Mouse (Mus musculus) MEL (cell line): ENCODE measurements around the gene Ndufaf4. TPM values are rescaled to one million over a fixed set of nuclear protein-coding genes. Genes with fewer than 3 reads are reported as not detected.

Experiments
- DNase-seq: peaks from one replicate; pipeline ENCODE4 v3.0.0; 2011; ENCODE audit warnings: low read depth, low spot score
- H3K27ac ChIP-seq: 2 replicates; pipeline ENCODE4 v1.5.1; 2012; ENCODE audit warnings: low read depth, mild to moderate bottlenecking, control low read depth, low read length, moderate library complexity; ENCODE audit not compliant: control insufficient read depth
- H3K27me3 ChIP-seq, 2 experiments: fragments of 150-350 bp in 1 of 2; sonication (generic) in 1 of 2; 2 replicates each; pipeline ENCODE4 v1.6.1; 2012; ENCODE audit warnings: low read length in 2 of 2, mild to moderate bottlenecking in 2 of 2, improper control_type of control experiment in 1 of 2, moderate library complexity in 1 of 2; ENCODE audit not compliant: insufficient read depth in 2 of 2, control insufficient read depth in 1 of 2
- H3K36me3 ChIP-seq, 2 experiments: 2 replicates each; pipeline ENCODE4 v1.6.1; 2012 to 2014; ENCODE audit warnings: low read length in 2 of 2, improper control_type of control experiment in 1 of 2, inconsistent platforms in 1 of 2, mild to moderate bottlenecking in 1 of 2; ENCODE audit not compliant: insufficient read depth in 2 of 2, control insufficient read depth in 1 of 2
- H3K4me1 ChIP-seq, 2 experiments: fragments of 150-350 bp in 1 of 2; sonication (generic) in 1 of 2; 2 replicates each; pipeline ENCODE4 v1.6.1; 2012; ENCODE audit warnings: low read length in 2 of 2, improper control_type of control experiment in 1 of 2, mild to moderate bottlenecking in 1 of 2; ENCODE audit not compliant: insufficient read depth in 2 of 2, control insufficient read depth in 1 of 2
- H3K4me3 ChIP-seq, 2 experiments: fragments of 150-350 bp in 1 of 2; sonication (generic) in 1 of 2; 2 replicates each; pipeline ENCODE4 v1.5.1; 2012; ENCODE audit warnings: low read depth in 2 of 2, low read length in 2 of 2, mild to moderate bottlenecking in 2 of 2, moderate library complexity in 2 of 2, control low read depth in 1 of 2, improper control_type of control experiment in 1 of 2; ENCODE audit not compliant: control insufficient read depth in 1 of 2, insufficient read depth in 1 of 2
- H3K79me2 ChIP-seq: 2 replicates; pipeline ENCODE4 v1.6.1; 2012; ENCODE audit warnings: mild to moderate bottlenecking, low read length, moderate library complexity; ENCODE audit not compliant: control insufficient read depth, poor library complexity, insufficient read depth
- H3K9ac ChIP-seq: 2 replicates; pipeline ENCODE4 v1.6.1; 2012; ENCODE audit warnings: low read depth, mild to moderate bottlenecking, control low read depth, low read length, moderate library complexity; ENCODE audit not compliant: control insufficient read depth, poor library complexity, severe bottlenecking
- H3K9me3 ChIP-seq: fragments of 150-350 bp; sonication (generic); replicated peaks from 2 replicates; pipeline ENCODE4 v1.6.1; 2012; ENCODE audit warnings: mild to moderate bottlenecking, low read length, improper control_type of control experiment, moderate library complexity; ENCODE audit not compliant: insufficient read depth
- BHLHE40 ChIP-seq: IDR thresholded peaks from 2 replicates; pipeline ENCODE4 v1.6.1; 2012; ENCODE audit warnings: low read depth, mild to moderate bottlenecking, inconsistent platforms, low read length, improper control_type of control experiment, borderline replicate concordance
- CHD1 ChIP-seq: IDR thresholded peaks from 2 replicates; pipeline ENCODE4 v1.6.1; 2012; ENCODE audit warnings: low read depth, mild to moderate bottlenecking, inconsistent platforms, low read length, improper control_type of control experiment
- CHD2 ChIP-seq: IDR thresholded peaks from 2 replicates; pipeline ENCODE4 v1.6.1; 2011; ENCODE audit warnings: low read length, improper control_type of control experiment
- CTCF ChIP-seq, 3 experiments: IDR thresholded peaks in 2 of 3; conservative IDR thresholded peaks in 1 of 3; 2 replicates each; pipeline ENCODE4 v1.5.1; 2011 to 2012; ENCODE audit warnings: low read length in 3 of 3, low read depth in 2 of 3, mild to moderate bottlenecking in 2 of 3, improper control_type of control experiment in 1 of 3, inconsistent platforms in 1 of 3, mixed read lengths in 1 of 3, moderate library complexity in 1 of 3; ENCODE audit not compliant: control insufficient read depth in 1 of 3, insufficient read depth in 1 of 3, poor library complexity in 1 of 3, severe bottlenecking in 1 of 3
- ELF1 ChIP-seq: IDR thresholded peaks from 2 replicates; pipeline ENCODE4 v1.6.1; 2014; ENCODE audit warnings: low read depth, mild to moderate bottlenecking, inconsistent platforms, low read length, improper control_type of control experiment, moderate library complexity
- EP300 ChIP-seq, 2 experiments: IDR thresholded peaks; 2 replicates each; pipeline ENCODE4 v1.6.1; 2011; ENCODE audit warnings: improper control_type of control experiment in 2 of 2, low read length in 2 of 2, low read depth in 1 of 2, mild to moderate bottlenecking in 1 of 2
- ETS1 ChIP-seq: IDR thresholded peaks from 2 replicates; pipeline ENCODE4 v1.6.1; 2012; ENCODE audit warnings: low read depth, mild to moderate bottlenecking, inconsistent platforms, low read length, improper control_type of control experiment, moderate library complexity
- GABPA ChIP-seq: IDR thresholded peaks from 2 replicates; pipeline ENCODE4 v1.6.1; 2012; ENCODE audit warnings: low read depth, mild to moderate bottlenecking, inconsistent platforms, low read length, improper control_type of control experiment, moderate library complexity
- GATA1 ChIP-seq: IDR thresholded peaks from 2 replicates; pipeline ENCODE4 v1.6.1; 2011; ENCODE audit warnings: low read depth, low read length, improper control_type of control experiment
- HCFC1 ChIP-seq: IDR thresholded peaks from 2 replicates; pipeline ENCODE4 v1.6.1; 2012; ENCODE audit warnings: low read depth, mild to moderate bottlenecking, inconsistent platforms, low read length, improper control_type of control experiment, moderate library complexity
- JUND ChIP-seq: IDR thresholded peaks from 2 replicates; pipeline ENCODE4 v1.6.1; 2011; ENCODE audit warnings: low read depth, mild to moderate bottlenecking, improper control_type of control experiment, low read length
- KAT2A ChIP-seq: conservative IDR thresholded peaks from 2 replicates; pipeline ENCODE4 v1.6.1; 2012; ENCODE audit warnings: low read depth, low read length, improper control_type of control experiment, inconsistent platforms
- MAFK ChIP-seq: IDR thresholded peaks from 2 replicates; pipeline ENCODE4 v1.6.1; 2011; ENCODE audit warnings: low read depth, mild to moderate bottlenecking, low read length, improper control_type of control experiment, borderline replicate concordance
- MAX ChIP-seq: IDR thresholded peaks from 2 replicates; pipeline ENCODE4 v1.6.1; 2011; ENCODE audit warnings: low read length, improper control_type of control experiment
- MAZ ChIP-seq: IDR thresholded peaks from 2 replicates; pipeline ENCODE4 v1.6.1; 2012; ENCODE audit warnings: low read depth, mild to moderate bottlenecking, inconsistent platforms, low read length, improper control_type of control experiment
- MXI1 ChIP-seq: IDR thresholded peaks from 2 replicates; pipeline ENCODE4 v1.6.1; 2011; ENCODE audit warnings: mild to moderate bottlenecking, low read depth, low read length, improper control_type of control experiment
- MYB ChIP-seq: IDR thresholded peaks from 2 replicates; pipeline ENCODE4 v1.6.1; 2011; ENCODE audit warnings: mild to moderate bottlenecking, low read depth, low read length, improper control_type of control experiment
- MYC ChIP-seq: IDR thresholded peaks from 2 replicates; pipeline ENCODE4 v1.6.1; 2011; ENCODE audit warnings: low read depth, mild to moderate bottlenecking, low read length, improper control_type of control experiment, moderate library complexity
- NELFE ChIP-seq: IDR thresholded peaks from 2 replicates; pipeline ENCODE4 v1.6.1; 2011; ENCODE audit warnings: low read depth, low read length, improper control_type of control experiment
- NRF1 ChIP-seq: IDR thresholded peaks from 2 replicates; pipeline ENCODE4 v1.6.1; 2014; ENCODE audit warnings: low read depth, mild to moderate bottlenecking, inconsistent platforms, low read length, improper control_type of control experiment, moderate library complexity; ENCODE audit not compliant: poor library complexity, insufficient read depth, severe bottlenecking
- POLR2A ChIP-seq, 2 experiments: IDR thresholded peaks; 2 replicates each; pipeline ENCODE4 v1.6.1; 2011 to 2012; ENCODE audit warnings: low read length in 2 of 2, mild to moderate bottlenecking in 2 of 2, control low read depth in 1 of 2, improper control_type of control experiment in 1 of 2, low read depth in 1 of 2, moderate library complexity in 1 of 2; ENCODE audit not compliant: control insufficient read depth in 1 of 2, insufficient read depth in 1 of 2, poor library complexity in 1 of 2
- POLR2AphosphoS2 ChIP-seq: IDR thresholded peaks from 2 replicates; pipeline ENCODE4 v1.6.1; 2011; ENCODE audit warnings: low read length, improper control_type of control experiment
- RAD21 ChIP-seq: IDR thresholded peaks from 2 replicates; pipeline ENCODE4 v1.6.1; 2011; ENCODE audit warnings: mild to moderate bottlenecking, low read depth, low read length, improper control_type of control experiment
- RCOR1 ChIP-seq: IDR thresholded peaks from 2 replicates; pipeline ENCODE4 v1.6.1; 2012; ENCODE audit warnings: low read depth, mild to moderate bottlenecking, inconsistent platforms, low read length, improper control_type of control experiment
- SIN3A ChIP-seq: IDR thresholded peaks from 2 replicates; pipeline ENCODE4 v1.6.1; 2012; ENCODE audit warnings: low read length, improper control_type of control experiment, inconsistent platforms
- SMC3 ChIP-seq: IDR thresholded peaks from 2 replicates; pipeline ENCODE4 v1.6.1; 2011; ENCODE audit warnings: low read depth, low read length, improper control_type of control experiment
- TAL1 ChIP-seq: IDR thresholded peaks from 2 replicates; pipeline ENCODE4 v1.6.1; 2012; ENCODE audit warnings: mild to moderate bottlenecking, inconsistent platforms, low read length, moderate library complexity, mixed read lengths
- TBP ChIP-seq: IDR thresholded peaks from 2 replicates; pipeline ENCODE4 v1.8.0; 2011; ENCODE audit warnings: low read depth, low read length, improper control_type of control experiment
- TCF12 ChIP-seq: IDR thresholded peaks from 2 replicates; pipeline ENCODE4 v1.6.1; 2014; ENCODE audit warnings: low read depth, mild to moderate bottlenecking, inconsistent platforms, low read length, improper control_type of control experiment, moderate library complexity
- UBTF ChIP-seq: IDR thresholded peaks from 2 replicates; pipeline ENCODE4 v1.6.1; 2012; ENCODE audit warnings: low read depth, mild to moderate bottlenecking, inconsistent platforms, low read length, improper control_type of control experiment, moderate library complexity, borderline replicate concordance; ENCODE audit not compliant: insufficient read depth
- USF1 ChIP-seq: IDR thresholded peaks from 2 replicates; pipeline ENCODE4 v1.6.1; 2014; ENCODE audit warnings: low read depth, mild to moderate bottlenecking, inconsistent platforms, low read length, improper control_type of control experiment, moderate library complexity
- USF2 ChIP-seq, 2 experiments: IDR thresholded peaks; 2 replicates each; pipeline ENCODE4 v1.6.1; 2011 to 2012; ENCODE audit warnings: improper control_type of control experiment in 2 of 2, low read length in 2 of 2, borderline replicate concordance in 1 of 2, inconsistent platforms in 1 of 2, low read depth in 1 of 2, mild to moderate bottlenecking in 1 of 2; ENCODE audit not compliant: insufficient read depth in 1 of 2
- ZC3H11A ChIP-seq: IDR thresholded peaks from 2 replicates; pipeline ENCODE4 v1.6.1; 2012; ENCODE audit warnings: low read depth, mild to moderate bottlenecking, inconsistent platforms, low read length, improper control_type of control experiment
- ZKSCAN1 ChIP-seq: IDR thresholded peaks from 2 replicates; pipeline ENCODE4 v1.6.1; 2012; ENCODE audit warnings: low read depth, mild to moderate bottlenecking, inconsistent platforms, low read length, improper control_type of control experiment, moderate library complexity
- ZMIZ1 ChIP-seq: IDR thresholded peaks from 2 replicates; pipeline ENCODE4 v1.6.1; 2012; ENCODE audit warnings: low read depth, mild to moderate bottlenecking, inconsistent platforms, low read length, improper control_type of control experiment, moderate library complexity
- ZNF384 ChIP-seq: IDR thresholded peaks from 2 replicates; pipeline ENCODE4 v1.6.1; 2012; ENCODE audit warnings: low read depth, mild to moderate bottlenecking, inconsistent platforms, low read length, improper control_type of control experiment
- polyA plus RNA-seq, 2 experiments: library from polyadenylated mRNA; stranded (reverse) in 1 of 2; unstranded in 1 of 2; fragments of >175 nt in 1 of 2; fragments of >200 nt in 1 of 2; gene quantifications; 2 replicates each; pipeline versions ENCODE4 v1.2.1 to v1.2.4; 2012; ENCODE audit warnings: low replicate concordance in 2 of 2, low read depth in 1 of 2; ENCODE audit not compliant: insufficient read length in 2 of 2, insufficient read depth in 1 of 2, missing spikeins in 1 of 2
- total RNA-seq: library from RNA; depleted of rRNA; stranded (reverse); fragments of 300-350 nt; gene quantifications from 2 replicates; pipeline ENCODE4 v1.2.3, GENCODE M21; 2012; rRNA removed

Ndufaf4 gene
- total RNA-seq (33.0 and 47.5 TPM in 2 replicates), polyA plus RNA-seq (10 to 100 TPM in 1 of 2 experiments, not detected in 1; 69.3 TPM)

- H3K9ac ChIP-seq: peak within 1 kb of the TSS; percentile 81
- H3K4me1 ChIP-seq: peaks cover 2 to 5% of the 10 kb centered on the region in 2 experiments
- peaks cover 0 to 2% of the 10 kb centered on the region in 2 experiments; a peak in 2 of 4 replicates for H3K36me3 ChIP-seq
- peak; percentile 94 for DNase-seq
- no peaks in the 10 kb centered on the region for H3K27me3 ChIP-seq
- H3K79me2 ChIP-seq: peaks cover 18% of the 10 kb centered on the region
- H3K9me3 ChIP-seq: no peaks in the 10 kb centered on the region
- H3K4me3 ChIP-seq: peak within 1 kb of the TSS; percentile 71 to 81
- peak within 1 kb of the TSS; percentile 40 for H3K27ac ChIP-seq
- TF ChIP-seq POLR2AphosphoS2 (0 out of 2 replicates have a peak, but pooled peaks have one; percentile 36), ZC3H11A (no peak), BHLHE40 (peak; percentile 81), MYB (no peak), TAL1 (no peak), SIN3A (peak; percentile 76), CHD2 (no peak), ZKSCAN1 (no peak), KAT2A (no peak; the same call in 1 of the 2 replicates), HCFC1 (peak; percentile 86), ZMIZ1 (no peak), MAZ (no peak), TBP (peak; percentile 72), ETS1 (no peak), GABPA (no peak; the same call in 1 of the 2 replicates), TCF12 (0 out of 2 replicates have a peak, but pooled peaks have one; percentile 13), NELFE (peak; percentile 76), USF2 (IDR thresholded peaks at IDR 0.05; ENCODE audit: borderline replicate concordance in 1 of 2, insufficient read depth in 1 of 2, low read depth in 1 of 2, low read length in 2 of 2) (no peak), RAD21 (no peak), CTCF (IDR thresholded peaks at IDR 0.05 in 2 of 3, conservative IDR thresholded peaks at IDR 0.05 in 1 of 3; ENCODE audit: control insufficient read depth in 1 of 3, insufficient read depth in 1 of 3, low read depth in 2 of 3, low read length in 3 of 3, poor library complexity in 1 of 3, severe bottlenecking in 1 of 3) (peak; percentile 55 to 97 (median 89)), UBTF (peak; percentile 76; the same call in 1 of the 2 replicates), ZNF384 (no peak), CHD1 (no peak), MAX (peak; percentile 92), NRF1 (peak; percentile 88), RCOR1 (no peak), MAFK (no peak), MXI1 (peak; percentile 99), SMC3 (no peak), JUND (no peak), EP300 (IDR thresholded peaks at IDR 0.05; ENCODE audit: low read depth in 1 of 2, low read length in 2 of 2) (no peak), POLR2A (IDR thresholded peaks at IDR 0.05; ENCODE audit: control insufficient read depth in 1 of 2, insufficient read depth in 1 of 2, low read depth in 1 of 2, low read length in 2 of 2, poor library complexity in 1 of 2) (peak; percentile 80 to 93), GATA1 (no peak), USF1 (0 out of 2 replicates have a peak, but pooled peaks have one; percentile 33), ELF1 (peak; percentile 29; the same call in 1 of the 2 replicates), MYC (peak; percentile 97)
Measured at GRCm38 (mm10) chr4:24897851-24898515, at the start of gene Ndufaf4. TSS of gene Ndufaf4 (plus strand) at chr4:24898083.
